Mouse (Mus musculus) mouse embryonic stem cell (cell line): Measurements from ENCODE around the gene Smok3b.
"Not testable (repeated sequence)": the region's sequence is repeated elsewhere in the genome, so short reads cannot be mapped to it uniquely, and the experiment has no call there.

Experiments used
- in situ Hi-C, 2 experiments: fragments of 300-500 bp; cut with MboI; formaldehyde crosslinking; loops; 1 replicate in 1 of 2; 3 replicates in 1 of 2; pipeline ENCODE4 v1.14.3; 2019 to 2020; ENCODE audit warnings: low sequenced_read_pairs in 2 of 2, low pct_unique_long_range_greater_than_20kb in 1 of 2, mixed read lengths in 1 of 2; ENCODE audit not compliant: unreplicated experiment in 1 of 2

Gene Smok3b

DNA sequence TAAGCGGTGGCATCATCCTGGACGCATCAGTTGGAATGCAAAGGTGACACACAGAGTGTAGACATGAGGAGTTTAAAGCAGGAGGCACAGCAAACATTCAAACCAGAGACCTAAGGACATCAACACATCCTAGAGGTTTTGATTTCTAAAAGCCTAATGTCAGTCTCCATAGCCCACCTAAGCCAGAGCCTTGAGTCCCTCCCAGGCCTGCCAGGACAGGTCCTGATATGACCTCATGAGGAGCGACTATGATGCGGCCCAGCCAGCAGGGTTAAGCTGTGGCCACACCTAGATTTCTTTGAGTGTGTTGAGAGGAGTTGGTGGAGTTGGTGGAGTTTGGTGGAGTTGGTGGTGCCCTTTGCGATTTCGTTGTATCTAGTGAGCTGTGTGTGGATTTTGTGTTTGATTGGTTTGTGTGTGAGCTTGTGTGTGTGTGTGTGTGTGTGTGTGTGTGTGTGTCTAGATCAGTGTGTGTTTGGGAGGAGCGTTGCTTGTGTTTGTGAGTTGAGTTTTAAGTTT lies at the start of gene Smok3b, which contains the start of gene Smok3a:
Gene Smok3b (plus strand): TSS at position 469 of the 519 bp plus-strand sequence.
Gene Smok3a (plus strand): TSS at position 301 of the 519 bp plus-strand sequence.
- in situ Hi-C loops, result not testable (repeated sequence)

- in situ Hi-C loops, result loop anchor here in 1 of 2 experiments (5.0 kb wide), 1 partner anchor 81 kb away; no protein-coding TSS in a partner anchor
Observed at GRCm38 (mm10) chr5:137973161-137973560, 48.1 kb upstream of the Smok3b start.

GRCm38 (mm10) chr5:137973738-137974137 lies 47.5 kb upstream of the Smok3b start:
- in situ Hi-C loops, result loop anchor here in 1 of 2 experiments (5.0 kb wide), 1 partner anchor 81 kb away; no protein-coding TSS in a partner anchor

DNA sequence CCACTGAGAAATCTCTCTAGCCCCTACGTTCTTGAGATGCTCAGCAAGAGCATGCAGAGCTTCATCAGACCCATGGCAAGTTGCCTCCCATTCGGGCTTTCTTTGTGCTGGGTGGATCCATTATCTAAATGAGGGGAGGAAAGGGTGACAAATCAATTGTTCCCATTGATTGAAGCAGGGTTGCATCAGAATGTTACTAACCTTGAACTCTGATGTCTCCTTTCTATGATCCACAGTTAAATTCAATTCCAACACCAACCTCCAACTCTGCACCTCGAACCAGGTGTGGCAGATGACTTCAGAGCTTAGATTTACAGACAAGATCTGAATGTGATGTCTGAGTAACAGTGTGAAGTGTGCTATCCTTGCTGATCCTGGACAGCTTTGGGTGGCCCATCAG lies 46.5 kb upstream of the Smok3b start:
- in situ Hi-C loops, result loop anchor here in 1 of 2 experiments (5.0 kb wide), 1 partner anchor 82 kb away; no protein-coding TSS in a partner anchor

DNA sequence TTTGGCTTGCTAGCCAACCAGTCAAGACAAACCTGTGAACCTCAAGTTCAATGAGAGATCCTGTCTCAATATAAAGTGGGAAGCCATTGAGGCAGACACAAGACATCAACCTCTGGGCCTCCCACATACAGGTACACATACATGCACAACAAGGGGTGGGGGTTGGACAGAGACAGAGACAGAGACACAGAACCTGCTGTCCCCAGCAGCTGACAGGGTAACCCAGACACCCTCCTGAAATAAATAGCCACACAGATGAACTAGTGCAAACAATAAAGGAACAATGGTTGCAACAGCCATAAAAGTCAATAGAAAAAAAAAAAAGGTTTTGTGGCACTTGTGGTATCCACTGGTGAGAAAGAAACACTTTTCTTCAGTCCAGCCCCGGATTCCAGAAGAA lies 45.8 kb upstream of the Smok3b start:
- in situ Hi-C loops, result no loop called here

DNA sequence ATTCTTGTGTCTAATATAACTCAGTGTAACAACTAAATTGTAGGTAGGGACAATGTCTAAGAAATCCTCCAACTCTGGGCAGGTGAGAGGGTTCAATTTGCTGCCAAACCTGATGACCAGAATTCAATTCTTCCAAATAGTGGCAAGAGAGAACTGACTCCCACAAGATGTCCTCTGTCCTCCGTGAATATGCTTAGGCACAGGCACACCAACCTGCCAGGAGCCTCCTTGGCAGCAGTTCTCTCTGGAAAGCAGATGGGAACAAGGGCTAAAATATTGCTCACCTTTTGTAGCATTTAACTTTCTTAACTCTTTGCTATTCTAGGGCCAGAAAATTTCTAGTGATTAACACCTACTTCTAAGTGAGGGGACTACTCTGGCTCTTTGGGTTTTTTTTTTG lies 43.9 kb upstream of the Smok3b start:
- in situ Hi-C loops, result no loop called here

DNA sequence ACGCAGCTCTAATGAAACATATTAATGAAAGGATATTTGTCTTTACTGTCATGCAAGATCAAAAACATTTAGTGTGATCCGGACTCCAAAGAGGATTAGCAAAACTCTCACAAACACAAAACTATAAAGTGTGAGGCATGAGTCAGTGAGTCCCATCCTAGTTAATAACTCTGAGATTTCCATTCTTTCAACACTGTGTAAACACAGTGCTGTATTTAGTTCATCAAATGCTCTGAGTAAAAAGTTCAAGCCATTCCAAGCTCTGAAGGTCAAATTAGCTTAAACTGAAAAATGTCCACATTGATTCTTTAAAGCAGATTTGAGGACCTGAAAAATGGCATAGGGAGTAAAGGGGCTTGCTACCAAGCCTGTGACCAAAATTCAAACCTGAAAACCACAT lies 42.1 kb upstream of the Smok3b start:
- in situ Hi-C loops, result no loop called here

- in situ Hi-C loops, result no loop called here
Observed at GRCm38 (mm10) chr5:137981300-137981699, 39.9 kb upstream of the Smok3b start, which contains the start of gene Azgp1. Gene Azgp1 (plus strand): TSS chr5:137981520.

GRCm38 (mm10) chr5:137986351-137986750 lies 34.9 kb upstream of the Smok3b start:
- in situ Hi-C loops, result no loop called here

DNA sequence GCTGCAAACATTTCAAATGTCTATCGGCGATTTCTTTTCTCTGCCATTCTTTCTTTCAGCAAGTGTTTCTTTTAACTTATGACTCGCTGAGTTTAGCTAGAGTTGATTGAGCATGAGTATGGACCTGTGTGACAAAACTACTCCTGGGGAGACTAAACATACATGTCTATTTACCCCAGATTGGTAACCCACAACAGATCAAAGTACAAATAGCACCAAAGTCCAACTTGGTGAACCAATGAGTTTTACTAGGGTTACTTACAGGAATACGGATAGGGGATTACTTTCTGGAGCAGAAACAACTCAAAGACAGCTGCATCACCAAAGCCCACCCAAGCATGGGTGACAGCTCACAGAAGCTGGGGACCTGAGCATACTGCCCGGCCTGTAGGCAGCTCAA lies 11.8 kb upstream of the Smok3b start:
- in situ Hi-C loops, result no loop called here

GRCm38 (mm10) chr5:138012382-138012781 lies 8.8 kb upstream of the Smok3b start:
- in situ Hi-C loops, result no loop called here

DNA sequence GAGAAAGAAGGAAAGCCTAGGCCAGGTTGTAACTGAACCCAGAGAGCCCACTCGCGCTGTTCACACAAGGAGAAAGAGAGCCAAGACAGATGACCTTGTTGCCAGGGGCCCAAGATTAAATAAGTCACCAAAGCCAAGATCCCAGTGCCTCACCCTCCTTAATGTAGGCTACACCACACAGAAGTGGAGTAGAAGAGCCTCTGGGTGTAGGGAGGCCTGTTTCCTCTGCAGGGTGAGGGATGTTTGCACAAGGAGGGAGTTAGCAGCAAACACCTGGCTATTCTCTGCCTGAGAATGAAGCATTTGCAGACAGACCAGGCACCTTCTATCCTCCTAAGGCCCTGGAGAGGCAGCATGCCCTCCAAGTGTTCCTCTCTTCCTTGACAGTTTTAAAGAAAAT lies 4.7 kb upstream of the Smok3b start:
- in situ Hi-C loops, result no loop called here

GRCm38 (mm10) chr5:138016997-138017396 lies 4.2 kb upstream of the Smok3b start:
- in situ Hi-C loops, result no loop called here

GRCm38 (mm10) chr5:138019577-138019976 lies 1.7 kb upstream of the Smok3b start:
- in situ Hi-C loops, result not testable (repeated sequence)

DNA sequence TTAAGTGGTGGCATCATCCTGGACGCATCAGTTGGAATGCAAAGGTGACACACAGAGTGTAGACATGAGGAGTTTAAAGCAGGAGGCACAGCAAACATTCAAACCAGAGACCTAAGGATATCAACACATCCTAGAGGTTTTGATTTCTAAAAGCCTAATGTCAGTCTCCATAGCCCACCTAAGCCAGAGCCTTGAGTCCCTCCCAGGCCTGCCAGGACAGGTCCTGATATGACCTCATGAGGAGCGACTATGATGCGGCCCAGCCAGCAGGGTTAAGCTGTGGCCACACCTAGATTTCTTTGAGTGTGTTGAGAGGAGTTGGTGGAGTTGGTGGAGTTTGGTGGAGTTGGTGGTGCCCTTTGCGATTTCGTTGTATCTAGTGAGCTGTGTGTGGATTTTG lies 31.7 kb downstream of the Smok3b start, which contains the start of gene Smok3c:
Gene Smok3c (plus strand): TSS at position 301 of the 400 bp plus-strand sequence.
- in situ Hi-C loops, result not testable (repeated sequence)

DNA sequence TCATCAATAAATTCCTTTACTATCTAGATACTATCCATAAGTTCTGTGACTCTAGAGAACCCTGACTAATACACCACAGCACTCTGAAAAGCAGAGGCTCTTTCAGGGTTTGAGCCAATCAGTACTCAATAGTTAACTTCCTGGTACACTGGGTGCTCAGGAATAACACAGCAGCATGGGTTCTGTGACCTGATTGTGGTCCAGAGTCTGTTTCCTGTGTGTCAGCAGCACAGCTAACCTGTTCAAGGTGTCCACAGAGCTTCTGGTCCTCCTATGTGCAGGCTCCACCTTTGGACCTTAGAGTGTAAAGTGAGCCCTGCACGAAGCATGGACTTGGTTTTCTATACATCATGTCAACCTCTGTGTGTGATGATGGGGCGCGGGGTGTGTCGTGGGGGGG lies 52.6 kb downstream of the Smok3b start:
- in situ Hi-C loops, result no loop called here

GRCm38 (mm10) chr5:138075684-138076083 lies 54.5 kb downstream of the Smok3b start:
- in situ Hi-C loops, result no loop called here

DNA sequence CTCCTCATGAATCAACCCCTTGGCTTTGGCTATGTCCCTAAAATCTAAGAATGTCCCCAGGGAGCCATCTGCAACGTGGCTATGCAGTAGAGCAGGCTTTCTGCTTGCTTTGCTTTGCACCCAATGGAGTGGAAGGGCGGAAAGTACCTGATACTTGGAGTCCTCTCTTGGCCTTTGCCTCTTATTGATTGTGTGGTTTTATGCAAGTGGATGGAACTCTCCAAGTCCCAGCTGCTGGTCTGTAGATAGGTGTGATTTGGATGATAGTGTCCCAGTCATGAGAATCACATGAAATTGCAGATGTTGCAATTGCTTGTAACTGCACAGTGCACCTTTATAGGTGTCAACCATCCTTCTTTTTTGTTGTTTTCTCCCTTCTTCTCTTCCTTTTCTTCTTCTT lies 54.9 kb downstream of the Smok3b start:
- in situ Hi-C loops, result no loop called here

- in situ Hi-C loops, result no loop called here
Observed at GRCm38 (mm10) chr5:138080456-138080855, 59.2 kb downstream of the Smok3b start.

DNA sequence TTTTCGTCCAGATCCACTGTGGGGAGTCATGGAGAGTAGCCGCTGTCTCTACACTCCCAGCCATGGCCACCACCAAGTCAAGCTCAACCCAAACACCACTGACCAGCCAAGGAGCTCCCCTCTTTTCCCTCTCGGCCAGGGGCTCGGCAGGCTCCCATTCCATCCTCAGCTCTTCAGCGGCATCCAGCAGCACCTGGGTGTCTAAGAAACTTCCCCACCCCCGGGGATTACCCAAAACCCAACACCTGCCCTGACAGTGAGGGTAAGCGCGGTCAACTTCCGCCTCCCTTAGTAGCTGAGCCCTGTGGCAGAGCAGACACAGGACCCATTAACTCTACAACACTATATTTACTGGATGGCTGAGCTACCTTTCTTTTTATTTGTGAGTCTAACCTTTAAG lies 60.2 kb downstream of the Smok3b start:
- in situ Hi-C loops, result no loop called here
